Mouse (Mus musculus) CH12.LX (cell line): ENCODE results near the gene Elk3. TPM values are rescaled to one million over a fixed set of nuclear protein-coding genes. Genes with fewer than 3 reads are reported as not detected.

Experiments
- DNase-seq: peaks from one replicate; pipeline ENCODE4 v3.0.0-alpha.2; 2013; ENCODE audit errors: extremely low read depth
- H3K27ac ChIP-seq: 2 replicates; pipeline ENCODE4 v1.5.1; 2012; ENCODE audit warnings: low read depth, mild to moderate bottlenecking, control low read depth, moderate library complexity; ENCODE audit not compliant: insufficient read depth
- H3K27me3 ChIP-seq: replicated peaks from 2 replicates; pipeline ENCODE3; 2012; ENCODE audit warnings: inconsistent platforms
- H3K36me3 ChIP-seq, 2 experiments: replicated peaks in 1 of 2; 2 replicates each; pipeline versions ENCODE3 to v1.6.1; 2012; ENCODE audit warnings: inconsistent platforms in 1 of 2, low read length in 1 of 2, mild to moderate bottlenecking in 1 of 2, mixed read lengths in 1 of 2, moderate library complexity in 1 of 2; ENCODE audit not compliant: control insufficient read depth in 1 of 2, insufficient read depth in 1 of 2
- H3K4me1 ChIP-seq, 2 experiments: 2 replicates each; pipeline ENCODE4 v1.6.1; 2012; ENCODE audit warnings: inconsistent platforms in 1 of 2, moderate library complexity in 1 of 2; ENCODE audit not compliant: insufficient read depth in 2 of 2, control insufficient read depth in 1 of 2
- H3K4me2 ChIP-seq: 2 replicates; pipeline ENCODE4 v1.6.1; 2012; ENCODE audit warnings: low read depth, mild to moderate bottlenecking, control low read depth; ENCODE audit not compliant: poor library complexity, insufficient read depth, severe bottlenecking
- H3K4me3 ChIP-seq, 3 experiments: fragments of 150-350 bp in 1 of 3; sonication (generic) in 1 of 3; replicated peaks in 1 of 3; 2 replicates each; pipeline versions ENCODE3 to v1.5.1; 2011 to 2012; ENCODE audit warnings: low read depth in 2 of 3, low read length in 2 of 3, mild to moderate bottlenecking in 2 of 3, moderate library complexity in 2 of 3, control low read depth in 1 of 3, improper control_type of control experiment in 1 of 3, inconsistent platforms in 1 of 3, mixed read lengths in 1 of 3; ENCODE audit not compliant: poor library complexity in 1 of 3
- H3K79me2 ChIP-seq: replicated peaks from 2 replicates; pipeline ENCODE4 v1.6.1; 2012; ENCODE audit warnings: mild to moderate bottlenecking, moderate library complexity; ENCODE audit not compliant: control insufficient read depth, poor library complexity, insufficient read depth, severe bottlenecking; ENCODE audit errors: extremely low read depth
- H3K9ac ChIP-seq: 2 replicates; pipeline ENCODE4 v1.6.1; 2012; ENCODE audit warnings: low read depth, mild to moderate bottlenecking, control low read depth, moderate library complexity; ENCODE audit not compliant: insufficient read depth
- H3K9me3 ChIP-seq: replicated peaks from 2 replicates; pipeline ENCODE3; 2012; ENCODE audit warnings: low read length, inconsistent platforms, mixed read lengths
- BHLHE40 ChIP-seq: IDR thresholded peaks from 2 replicates; pipeline ENCODE4 v1.6.1; 2011; ENCODE audit warnings: mild to moderate bottlenecking, low read depth, low read length, improper control_type of control experiment
- CHD2 ChIP-seq: IDR thresholded peaks from 2 replicates; pipeline ENCODE4 v1.6.1; 2011; ENCODE audit warnings: low read length, improper control_type of control experiment
- ELF1 ChIP-seq: IDR thresholded peaks from 2 replicates; pipeline ENCODE4 v1.6.1; 2014; ENCODE audit warnings: low read depth, mild to moderate bottlenecking, inconsistent platforms, low read length, improper control_type of control experiment
- EP300 ChIP-seq: IDR thresholded peaks from 2 replicates; pipeline ENCODE4 v1.6.1; 2011; ENCODE audit warnings: low read length, improper control_type of control experiment
- ETS1 ChIP-seq: conservative IDR thresholded peaks from 2 replicates; pipeline ENCODE4 v1.6.1; 2012; ENCODE audit warnings: low read depth, mild to moderate bottlenecking, inconsistent platforms, low read length, improper control_type of control experiment, moderate library complexity
- MEF2A ChIP-seq: IDR thresholded peaks from 2 replicates; pipeline ENCODE4 v1.6.1; 2014; ENCODE audit warnings: low read depth, mild to moderate bottlenecking, inconsistent platforms, low read length, improper control_type of control experiment, borderline replicate concordance
- SIN3A ChIP-seq: IDR thresholded peaks from 2 replicates; pipeline ENCODE4 v1.6.1; 2012; ENCODE audit warnings: low read length, improper control_type of control experiment, inconsistent platforms
- SMC3 ChIP-seq: IDR thresholded peaks from 2 replicates; pipeline ENCODE4 v1.6.1; 2011; ENCODE audit warnings: low read depth, low read length, improper control_type of control experiment
- TBP ChIP-seq: conservative IDR thresholded peaks from 2 replicates; pipeline ENCODE4 v1.6.1; 2011; ENCODE audit warnings: low read depth, low read length, improper control_type of control experiment
- TCF12 ChIP-seq: IDR thresholded peaks from 2 replicates; pipeline ENCODE4 v1.6.1; 2014; ENCODE audit warnings: low read depth, mild to moderate bottlenecking, inconsistent platforms, low read length, improper control_type of control experiment
- UBTF ChIP-seq: IDR thresholded peaks from 2 replicates; pipeline ENCODE4 v1.6.1; 2012; ENCODE audit warnings: low read depth, mild to moderate bottlenecking, inconsistent platforms, low read length, improper control_type of control experiment, moderate library complexity
- ZNF384 ChIP-seq: IDR thresholded peaks from 2 replicates; pipeline ENCODE4 v1.6.1; 2012; ENCODE audit warnings: low read depth, low read length, improper control_type of control experiment, inconsistent platforms
- dilution Hi-C: fragments of 300-500 bp; cut with MboI; formaldehyde crosslinking; loops from 2 replicates; pipeline ENCODE4 v1.14.3; 2020; ENCODE audit warnings: low sequenced_read_pairs; ENCODE audit not compliant: extremely low pct_unique_long_range_greater_than_20kb, extremely low pct_ligation_motif_present
- in situ Hi-C: fragments of 300-500 bp; cut with MboI; formaldehyde crosslinking; loops from 3 replicates; pipeline ENCODE4 v1.14.3; 2019; ENCODE audit warnings: low sequenced_read_pairs, low pct_ligation_motif_present, low pct_unique_long_range_greater_than_20kb, mixed read lengths
- polyA plus RNA-seq: library from polyadenylated mRNA; unstranded; fragments of >175 nt; gene quantifications from 2 replicates; pipeline ENCODE4 v1.2.1, GENCODE M21; 2012; ENCODE audit warnings: low read depth; ENCODE audit not compliant: insufficient read length
- total RNA-seq, 2 experiments: library from RNA; depleted of rRNA; stranded (reverse); fragments of 300-350 nt in 1 of 2; fragments of >200 nt in 1 of 2; gene quantifications; 2 replicates each; pipeline ENCODE4 v1.2.3; 2012 to 2014

Gene Elk3
- total and polyA plus RNA-seq, 3 experiments, result 20.1 to 37.0 (median 25.8) TPM

- Histone ChIP-seq H3K36me3 (peaks cover 26 to 54% of the 10 kb centered on the region in 2 experiments), H3K4me1 (peaks cover 39 to 79% of the 10 kb centered on the region in 2 experiments), H3K27me3 (no peaks in the 10 kb centered on the region), H3K4me2 (peak overlapping the region; percentile 37; the same call in 1 of the 2 replicates), H3K4me3 (peak overlapping the region; percentile 33 to 59 (median 38)), H3K9ac (peak overlapping the region; percentile 54; the same call in 1 of the 2 replicates), H3K27ac (peak overlapping the region; percentile 97), H3K79me2 (peaks cover 7% of the 10 kb centered on the region), H3K9me3 (no peaks in the 10 kb centered on the region)
- DNase-seq, result peak; percentile 41
- no peak for TF ChIP-seq MEF2A
- peak; percentile 73 for TF ChIP-seq BHLHE40
- dilution Hi-C loops (no loop called here), in situ Hi-C loops (loop anchor here (25.0 kb wide), 2 partner anchors 113 to 287 kb away; partner anchors contain the start of gene Cdk17)
These were observed 35.5 kb downstream of the Elk3 start for GRCm38 (mm10) chr10:93275212-93276136.

- no peak overlapping the region for H3K4me3 ChIP-seq
- no peak overlapping the region for H3K9ac ChIP-seq
- peaks cover 28 to 56% of the 10 kb centered on the region in 2 experiments for H3K36me3 ChIP-seq
- in situ Hi-C loops, result no loop called here
- H3K4me1 ChIP-seq, result peaks cover 39 to 84% of the 10 kb centered on the region in 2 experiments
- peak overlapping the region; percentile 77 for H3K4me2 ChIP-seq
- peaks cover 7% of the 10 kb centered on the region for H3K79me2 ChIP-seq
- no peaks in the 10 kb centered on the region for H3K27me3 ChIP-seq
- no peaks in the 10 kb centered on the region for H3K9me3 ChIP-seq
- dilution Hi-C loops, result no loop called here
- H3K27ac ChIP-seq, result peak overlapping the region; percentile 97
- TF ChIP-seq EP300 (0 out of 2 replicates have a peak, but pooled peaks have one; percentile 45), ETS1 (peak; percentile 35; the same call in 1 of the 2 replicates), CHD2 (no peak; the same call in 1 of the 2 replicates), SMC3 (no peak), SIN3A (no peak), ELF1 (0 out of 2 replicates have a peak, but pooled peaks have one; percentile 10), UBTF (0 out of 2 replicates have a peak, but pooled peaks have one; percentile 17), MEF2A (0 out of 2 replicates have a peak, but pooled peaks have one; percentile 29), ZNF384 (peak; percentile 92), TBP (0 out of 2 replicates have a peak, but pooled peaks have one; percentile 27), TCF12 (peak; percentile 52; the same call in 1 of the 2 replicates)
- DNase-seq, result peak; percentile 70
These were observed 36.6 kb downstream of the Elk3 start for GRCm38 (mm10) chr10:93274277-93274696.
